Mouse (Mus musculus) thymus, postnatal 14 days (tissue): ENCODE data around the gene P2rx7.

Experiments used
- DNase-seq: peaks from one replicate; pipeline ENCODE4 v3.0.0; 2021

Gene P2rx7

DNA sequence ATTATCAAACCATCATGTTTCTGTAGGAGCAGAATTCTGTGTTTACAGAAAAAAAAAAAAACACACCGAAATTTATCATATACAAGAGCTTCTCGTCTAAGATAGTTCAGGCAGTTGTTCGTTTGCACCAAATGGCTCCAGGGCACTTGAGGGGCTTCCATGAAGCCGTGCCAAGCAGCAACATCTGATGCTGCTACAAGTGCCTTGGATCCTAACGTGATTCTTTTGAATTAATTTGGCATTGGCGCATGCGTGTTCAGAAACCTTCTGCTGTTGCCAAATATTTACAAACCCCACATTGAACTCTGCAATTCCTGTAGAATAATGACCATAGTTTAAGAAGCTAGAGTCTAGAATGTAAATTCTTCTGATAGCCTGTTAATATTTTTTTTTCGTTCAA lies 51.8 kb downstream of the P2rx7 start:
- no peak for DNase-seq

GRCm38 (mm10) chr5:122698041-122698700 lies 54.5 kb downstream of the P2rx7 start:
- DNase-seq = peak; percentile 49

GRCm38 (mm10) chr5:122698701-122699060 lies 55.0 kb downstream of the P2rx7 start:
- peak; percentile 7 for DNase-seq

GRCm38 (mm10) chr5:122700109-122700836 lies 56.6 kb downstream of the P2rx7 start:
- no peak for DNase-seq

- DNase-seq = no peak
Observed at GRCm38 (mm10) chr5:122700837-122701212, 57.1 kb downstream of the P2rx7 start.

GRCm38 (mm10) chr5:122702156-122702555 lies 58.4 kb downstream of the P2rx7 start:
- DNase-seq = no peak

GRCm38 (mm10) chr5:122703574-122703973 lies 59.9 kb downstream of the P2rx7 start:
- no peak for DNase-seq

- DNase-seq = no peak
Observed at GRCm38 (mm10) chr5:122704571-122704970, 60.9 kb downstream of the P2rx7 start.

GRCm38 (mm10) chr5:122705174-122705573 lies 61.5 kb downstream of the P2rx7 start:
- DNase-seq = no peak

GRCm38 (mm10) chr5:122706917-122707275 lies 63.2 kb downstream of the P2rx7 start:
- DNase-seq = no peak

DNA sequence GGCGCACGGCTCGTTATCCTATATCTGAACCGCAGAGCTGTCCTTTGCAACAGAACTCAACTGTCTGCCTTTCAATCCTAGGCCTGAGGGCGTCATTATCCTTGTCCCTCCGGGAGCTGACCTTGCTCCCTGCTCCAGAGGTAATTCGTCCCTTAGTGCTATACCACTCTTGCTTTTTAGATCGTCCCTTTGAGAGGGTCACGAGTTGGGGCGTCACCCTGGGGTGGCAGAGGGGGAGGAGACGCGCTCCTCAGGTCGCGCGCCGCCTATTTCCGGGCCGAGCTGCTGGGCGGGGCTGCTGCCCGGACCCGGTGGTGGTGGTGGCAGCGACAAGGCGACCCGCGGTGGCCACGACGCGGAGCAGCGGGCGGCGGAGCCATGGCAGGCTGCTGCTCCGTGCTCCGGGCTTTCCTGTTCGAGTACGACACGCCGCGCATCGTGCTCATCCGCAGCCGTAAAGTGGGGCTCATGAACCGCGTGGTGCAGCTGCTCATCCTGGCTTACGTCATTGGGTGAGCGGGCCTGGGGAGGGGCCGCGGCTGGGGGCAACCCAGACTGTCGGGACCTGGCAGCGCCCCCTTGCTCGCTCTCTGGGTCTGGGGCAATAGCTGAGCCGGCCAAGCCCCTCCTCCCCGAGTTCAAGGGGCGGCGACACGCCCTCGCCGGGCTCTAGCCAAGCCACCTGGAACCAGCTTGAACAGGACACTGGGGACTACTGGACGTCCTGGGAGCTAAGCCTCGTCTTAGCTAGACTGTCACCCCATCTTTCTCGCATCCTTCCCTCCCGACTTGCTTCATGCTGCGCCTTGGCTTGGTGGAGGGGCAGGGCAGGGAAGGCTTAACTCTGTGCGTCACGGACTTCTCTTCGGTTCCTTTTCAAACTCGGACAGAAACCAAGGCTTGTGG lies 63.8 kb downstream of the P2rx7 start, which contains the start of gene P2rx4:
Gene P2rx4, plus strand, starts transcription at position 269 of the 906 bp plus-strand sequence.
- DNase-seq = peak; percentile 90

DNA sequence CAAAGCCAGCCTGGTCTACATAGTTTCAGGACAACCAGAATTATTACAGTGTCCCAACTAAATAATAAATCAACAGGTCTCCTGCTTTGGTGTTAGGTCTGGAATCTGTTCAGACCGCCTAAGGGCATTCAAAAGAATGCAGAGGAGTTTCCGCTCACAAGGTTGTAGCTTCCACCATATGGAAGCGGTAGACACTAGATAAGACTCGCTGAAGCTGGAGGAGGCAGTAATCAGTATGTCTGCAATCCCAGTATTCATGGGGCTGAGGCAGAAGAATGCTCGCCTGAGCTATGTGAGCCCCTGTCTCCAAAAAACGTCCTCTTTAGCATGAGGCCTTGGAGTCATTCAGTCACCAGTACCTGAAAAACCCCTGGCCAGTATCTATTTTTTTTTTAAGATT lies 65.1 kb downstream of the P2rx7 start:
- DNase-seq = no peak

- DNase-seq = no peak
Observed at GRCm38 (mm10) chr5:122715723-122716122, 72.0 kb downstream of the P2rx7 start.

GRCm38 (mm10) chr5:122716793-122717192 lies 73.1 kb downstream of the P2rx7 start:
- no peak for DNase-seq

DNA sequence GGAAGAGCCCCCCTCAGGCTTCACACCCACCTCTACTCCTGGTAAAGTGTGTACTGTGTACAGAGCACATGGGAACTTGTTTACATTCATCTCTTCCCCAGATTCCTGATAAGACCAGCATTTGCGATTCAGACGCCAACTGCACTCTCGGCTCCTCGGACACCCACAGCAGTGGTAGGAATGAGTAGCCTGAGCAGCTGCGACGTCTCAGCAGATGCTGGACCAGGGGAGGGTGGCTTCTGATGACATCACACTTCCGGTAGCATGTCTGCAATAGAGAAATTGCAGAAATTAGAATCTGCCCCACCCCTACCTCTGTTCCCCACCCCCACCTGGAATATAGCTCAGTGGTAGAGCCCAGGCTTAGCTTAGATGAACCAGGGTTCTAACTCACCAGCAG lies 74.7 kb downstream of the P2rx7 start:
- no peak for DNase-seq

GRCm38 (mm10) chr5:122719168-122719567 lies 75.5 kb downstream of the P2rx7 start:
- peak; percentile 33 for DNase-seq

DNA sequence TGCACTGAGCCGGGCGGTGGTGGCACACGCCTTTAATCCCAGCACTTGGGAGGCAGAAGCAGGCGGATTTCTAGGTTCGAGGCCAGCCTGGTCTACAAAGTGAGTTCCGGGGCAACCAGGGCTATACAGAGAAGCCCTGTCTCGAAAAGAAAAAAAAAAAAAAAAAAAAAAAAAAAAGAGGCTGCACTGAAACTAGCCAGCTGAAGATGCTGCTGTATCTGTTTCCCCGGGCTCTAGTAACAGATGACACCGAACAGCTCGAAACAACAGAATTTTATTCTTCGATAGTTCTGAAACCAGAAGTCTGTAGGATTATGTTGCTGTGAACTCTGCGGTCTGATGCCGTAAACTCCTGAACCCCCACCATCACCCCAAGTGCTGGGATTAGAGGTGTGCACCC lies 81.7 kb downstream of the P2rx7 start:
- DNase-seq = no peak

- DNase-seq = peak; percentile 77
Observed at GRCm38 (mm10) chr5:122726068-122726467, 82.4 kb downstream of the P2rx7 start.

DNA sequence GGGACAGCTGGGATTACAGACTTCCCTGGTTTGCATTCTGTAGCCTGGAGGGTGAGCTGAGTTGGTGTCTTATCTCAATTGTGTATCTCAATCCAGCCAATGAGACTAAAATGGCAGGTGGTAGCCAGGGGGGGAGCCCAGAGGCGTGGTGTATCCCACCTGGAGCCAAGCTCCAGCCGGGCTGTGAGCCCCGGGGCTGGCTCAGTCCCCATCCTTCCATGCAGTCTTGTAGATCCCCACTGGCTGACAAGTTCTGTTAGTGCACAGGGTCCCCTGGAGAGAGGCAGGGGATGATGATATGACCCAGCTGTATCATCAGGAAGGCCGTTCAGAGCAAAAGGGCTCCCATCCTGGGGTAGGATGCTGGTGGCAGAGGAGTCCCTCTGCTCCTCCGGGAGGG lies 82.9 kb downstream of the P2rx7 start:
- no peak for DNase-seq

DNA sequence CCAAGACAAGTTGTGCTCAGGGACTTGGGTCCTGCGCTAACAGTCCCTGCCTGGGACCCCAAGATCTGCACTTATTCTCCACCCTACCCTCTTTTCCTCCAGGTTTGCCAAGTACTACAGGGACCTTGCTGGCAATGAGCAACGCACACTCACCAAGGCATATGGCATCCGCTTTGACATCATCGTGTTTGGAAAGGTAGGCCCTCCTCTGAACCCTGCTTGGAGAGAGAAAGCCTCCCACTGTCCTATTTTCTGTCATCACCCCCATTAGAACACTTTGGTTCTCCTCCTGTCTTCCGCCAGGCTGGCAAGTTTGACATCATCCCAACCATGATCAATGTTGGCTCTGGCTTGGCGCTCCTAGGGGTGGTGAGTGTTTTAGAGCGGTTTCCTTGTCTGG lies 83.4 kb downstream of the P2rx7 start:
- DNase-seq = no peak

- DNase-seq = no peak
Observed at GRCm38 (mm10) chr5:122730776-122731175, 87.1 kb downstream of the P2rx7 start.

DNA sequence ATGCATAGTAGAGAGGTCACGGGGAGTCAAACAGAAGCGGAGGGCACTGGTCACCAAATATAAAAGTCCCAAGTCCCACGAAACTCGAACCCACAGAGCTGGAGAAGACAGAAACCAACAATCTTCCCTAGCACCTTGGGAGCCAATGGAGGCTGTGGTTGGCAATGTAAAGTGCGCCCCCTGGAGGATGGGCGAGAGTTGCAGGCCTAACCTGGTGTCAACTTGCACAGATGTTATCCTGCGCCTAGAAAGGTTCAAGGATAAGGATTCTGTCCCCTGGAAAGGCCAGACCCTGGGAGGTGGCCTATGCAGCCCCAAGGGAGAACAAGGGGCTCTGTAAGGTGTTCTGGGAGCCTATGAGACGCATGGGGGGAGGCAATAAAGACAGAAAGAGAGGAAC lies 87.6 kb downstream of the P2rx7 start:
- peak; percentile 85 for DNase-seq

- DNase-seq = peak; percentile 65
Observed at GRCm38 (mm10) chr5:122731991-122732673, 88.4 kb downstream of the P2rx7 start.
